Mouse (Mus musculus): ENCODE results near the gene Zfp36l2. TPM values are rescaled to one million over a fixed set of nuclear protein-coding genes. Genes with fewer than 3 reads are reported as not detected.

The Zfp36l2 gene
- polyA plus RNA-seq, 1 experiment = 318 TPM

DNA sequence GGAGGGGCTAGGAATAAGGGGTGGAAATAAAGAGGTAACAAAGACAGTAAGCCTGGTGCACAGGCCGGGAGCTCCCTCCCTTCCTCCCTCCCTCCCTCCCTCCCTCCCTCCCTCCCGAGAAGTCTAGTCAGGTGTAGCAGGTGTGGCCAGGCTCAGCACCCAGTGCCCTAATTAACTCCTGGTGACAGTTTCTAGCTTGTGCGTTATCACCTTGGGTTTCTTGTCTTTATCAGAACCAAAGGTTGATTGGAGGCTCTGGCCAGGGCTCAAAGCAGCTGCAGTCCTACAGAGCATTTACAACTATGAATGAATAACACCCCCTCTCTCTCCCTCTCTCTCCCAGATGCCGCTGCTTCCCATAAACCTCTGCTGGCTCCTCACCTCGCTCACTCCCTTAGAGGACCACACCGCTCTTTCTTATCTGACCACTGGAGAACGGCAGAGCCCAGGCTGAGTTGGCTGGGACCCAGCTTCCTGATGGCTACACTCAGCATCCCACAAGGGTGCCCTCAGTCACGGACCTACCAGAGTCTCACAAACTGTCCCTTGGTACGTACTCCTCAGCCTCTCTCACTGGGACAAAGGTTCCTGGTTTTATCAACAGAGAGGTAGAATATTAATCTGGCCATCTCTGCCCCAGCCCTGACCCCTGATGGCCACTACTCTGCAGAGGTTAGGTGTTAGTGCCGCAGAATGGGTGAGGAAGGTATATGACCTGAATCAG lies 50.9 kb downstream of the Zfp36l2 start:
- TF ChIP-seq POLR2A (IDR thresholded peaks at IDR 0.05; ENCODE audit: borderline replicate concordance, low read depth, low read length) = no peak
- TF ChIP-seq CTCF (IDR thresholded peaks at IDR 0.05; ENCODE audit: low read depth, low read length) = no peak
- Histone ChIP-seq H3K27ac (ENCODE audit: insufficient read depth, low read depth, low read length) (no peak overlapping the region), H3K4me1 (ENCODE audit: control insufficient read depth, insufficient read depth, low read length) (peaks cover 31% of the 10 kb centered on the region), H3K4me3 (ENCODE audit: insufficient read depth, low read length) (no peak overlapping the region)

DNA sequence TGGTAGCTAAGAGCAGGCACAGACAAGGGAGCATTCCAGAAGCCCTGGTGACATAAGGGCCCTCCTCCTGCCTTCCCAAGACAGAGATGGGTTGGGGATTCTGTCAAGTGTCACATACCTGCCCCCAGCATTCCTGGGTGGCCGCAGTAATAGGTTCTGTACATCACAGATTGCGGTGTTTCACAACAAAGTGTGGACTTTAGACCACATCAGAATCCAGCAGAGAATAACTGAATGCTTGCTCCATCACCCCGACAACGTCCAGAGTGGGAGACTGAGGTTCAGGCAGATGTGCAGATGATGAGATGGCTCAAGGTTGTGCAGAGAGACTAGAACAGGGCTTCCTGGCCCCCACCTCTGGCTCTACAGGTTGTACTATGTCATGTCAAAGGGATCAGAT lies 51.5 kb downstream of the Zfp36l2 start:
- H3K4me1 ChIP-seq (ENCODE audit: control insufficient read depth, insufficient read depth, low read length) = peaks cover 25% of the 10 kb centered on the region
- no peak for TF ChIP-seq POLR2A (IDR thresholded peaks at IDR 0.05; ENCODE audit: borderline replicate concordance, low read depth, low read length)
- TF ChIP-seq CTCF (IDR thresholded peaks at IDR 0.05; ENCODE audit: low read depth, low read length) = no peak
- no peak overlapping the region for H3K27ac ChIP-seq (ENCODE audit: insufficient read depth, low read depth, low read length)
- no peak overlapping the region for H3K4me3 ChIP-seq (ENCODE audit: insufficient read depth, low read length)

DNA sequence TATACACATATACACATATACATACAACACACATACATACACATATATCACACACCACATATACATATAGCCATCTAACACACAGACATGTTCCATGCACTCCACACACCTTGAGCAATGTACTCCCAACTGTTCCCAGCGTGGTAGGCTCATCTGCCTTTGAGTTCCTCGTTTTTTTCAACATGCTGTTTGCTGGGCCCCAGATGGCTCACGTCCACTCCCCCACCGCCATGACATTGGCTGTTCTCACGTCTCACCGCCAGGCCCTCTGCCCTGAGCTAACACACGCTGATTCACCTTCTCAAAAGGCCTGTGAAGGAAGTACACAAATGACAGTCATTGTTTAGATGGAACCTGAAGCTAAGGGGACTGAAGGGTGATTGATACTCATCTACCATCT lies 52.5 kb downstream of the Zfp36l2 start:
- Histone ChIP-seq H3K27ac (ENCODE audit: insufficient read depth, low read depth, low read length) (no peak overlapping the region), H3K4me1 (ENCODE audit: control insufficient read depth, insufficient read depth, low read length) (peaks cover 16% of the 10 kb centered on the region), H3K4me3 (ENCODE audit: insufficient read depth, low read length) (no peak overlapping the region)
- TF ChIP-seq POLR2A (IDR thresholded peaks at IDR 0.05; ENCODE audit: borderline replicate concordance, low read depth, low read length) (no peak), CTCF (IDR thresholded peaks at IDR 0.05; ENCODE audit: low read depth, low read length) (no peak)
